Mouse (Mus musculus): ENCODE measurements around the gene Banf2.
A peak's percentile ranks its signal among the peaks of the same experiment; 100 is the strongest.

The Banf2 gene

DNA sequence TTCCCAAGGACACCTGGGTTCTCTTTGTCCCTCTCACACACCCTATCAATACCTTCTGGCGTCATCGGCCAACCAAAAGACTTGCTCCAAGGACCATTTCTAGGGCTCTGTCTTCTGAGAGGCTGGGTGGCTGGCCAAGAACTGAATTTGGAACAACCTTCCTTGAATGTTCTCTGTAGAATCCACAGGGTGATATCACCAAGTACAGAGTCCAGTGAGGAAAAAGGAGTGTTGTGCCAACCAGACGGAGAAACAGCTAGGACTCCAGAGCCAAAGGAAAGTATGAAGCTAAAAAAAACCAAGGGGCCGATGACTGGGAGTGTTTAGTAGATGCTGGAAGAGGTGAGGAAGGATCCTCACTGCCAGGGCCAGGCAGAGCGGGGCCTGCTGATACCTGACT lies 74.5 kb downstream of the Banf2 start:
- Histone ChIP-seq H3K36me3 (ENCODE audit: control insufficient read depth, insufficient read depth, low read length, poor library complexity, severe bottlenecking) (no peaks in the 10 kb centered on the region), H3K27me3 (ENCODE audit: control insufficient read depth, insufficient read depth, low read length, poor library complexity, severe bottlenecking) (no peaks in the 10 kb centered on the region)
- no peak for DNase-seq (ENCODE audit: low read depth, low spot score)

- no peak for DNase-seq (ENCODE audit: low read depth, low spot score)
- Histone ChIP-seq H3K36me3 (ENCODE audit: control insufficient read depth, insufficient read depth, low read length, poor library complexity, severe bottlenecking) (no peaks in the 10 kb centered on the region), H3K27me3 (ENCODE audit: control insufficient read depth, insufficient read depth, low read length, poor library complexity, severe bottlenecking) (no peaks in the 10 kb centered on the region)
These were observed 75.0 kb downstream of the Banf2 start for GRCm38 (mm10) chr2:144107810-144108209.

- no peaks in the 10 kb centered on the region for H3K36me3 ChIP-seq (ENCODE audit: control insufficient read depth, insufficient read depth, low read length, poor library complexity, severe bottlenecking)
- H3K27me3 ChIP-seq (ENCODE audit: control insufficient read depth, insufficient read depth, low read length, poor library complexity, severe bottlenecking), result no peaks in the 10 kb centered on the region
- DNase-seq (ENCODE audit: low read depth, low spot score), result no peak
These were observed 75.5 kb downstream of the Banf2 start for GRCm38 (mm10) chr2:144108376-144108775.

GRCm38 (mm10) chr2:144111966-144112365 lies 79.1 kb downstream of the Banf2 start:
- peak; percentile 7 for DNase-seq (ENCODE audit: low read depth, low spot score)
- Histone ChIP-seq H3K36me3 (ENCODE audit: control insufficient read depth, insufficient read depth, low read length, poor library complexity, severe bottlenecking) (no peaks in the 10 kb centered on the region), H3K27me3 (ENCODE audit: control insufficient read depth, insufficient read depth, low read length, poor library complexity, severe bottlenecking) (no peaks in the 10 kb centered on the region)

DNA sequence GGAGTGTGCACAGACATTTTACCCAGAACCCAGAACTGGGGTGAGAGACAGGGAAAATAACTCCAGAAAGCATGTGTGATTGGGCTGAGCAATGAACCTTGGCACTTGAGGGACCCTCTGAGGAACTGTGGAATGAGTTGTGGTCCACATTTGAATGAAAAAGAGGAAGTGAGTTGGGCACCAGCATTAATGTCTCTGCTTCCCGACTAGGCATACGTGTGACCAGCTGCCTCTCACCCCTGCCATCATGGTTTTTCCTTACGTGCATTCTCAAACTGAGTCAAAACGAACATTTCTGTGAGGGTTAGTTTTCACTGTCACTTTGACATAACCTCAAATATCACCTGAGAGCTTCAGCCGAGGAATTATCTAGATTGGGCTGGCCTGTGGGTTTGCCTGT lies 79.8 kb downstream of the Banf2 start:
- H3K36me3 ChIP-seq (ENCODE audit: control insufficient read depth, insufficient read depth, low read length, poor library complexity, severe bottlenecking), result no peaks in the 10 kb centered on the region
- DNase-seq (ENCODE audit: low read depth, low spot score), result peak; percentile 82
- H3K27me3 ChIP-seq (ENCODE audit: control insufficient read depth, insufficient read depth, low read length, poor library complexity, severe bottlenecking), result no peaks in the 10 kb centered on the region

GRCm38 (mm10) chr2:144118061-144118460 lies 85.2 kb downstream of the Banf2 start:
- Histone ChIP-seq H3K36me3 (ENCODE audit: control insufficient read depth, insufficient read depth, low read length, poor library complexity, severe bottlenecking) (no peaks in the 10 kb centered on the region), H3K27me3 (ENCODE audit: control insufficient read depth, insufficient read depth, low read length, poor library complexity, severe bottlenecking) (no peaks in the 10 kb centered on the region)
- no peak for DNase-seq (ENCODE audit: low read depth, low spot score)

GRCm38 (mm10) chr2:144120186-144120823 lies 87.4 kb downstream of the Banf2 start:
- Histone ChIP-seq H3K36me3 (ENCODE audit: control insufficient read depth, insufficient read depth, low read length, poor library complexity, severe bottlenecking) (no peaks in the 10 kb centered on the region), H3K27me3 (ENCODE audit: control insufficient read depth, insufficient read depth, low read length, poor library complexity, severe bottlenecking) (no peaks in the 10 kb centered on the region)
- DNase-seq (ENCODE audit: low read depth, low spot score), result no peak

GRCm38 (mm10) chr2:144122068-144122467 lies 89.2 kb downstream of the Banf2 start:
- Histone ChIP-seq H3K27me3 (ENCODE audit: control insufficient read depth, insufficient read depth, low read length, poor library complexity, severe bottlenecking) (no peaks in the 10 kb centered on the region), H3K36me3 (ENCODE audit: control insufficient read depth, insufficient read depth, low read length, poor library complexity, severe bottlenecking) (no peaks in the 10 kb centered on the region)
- DNase-seq (ENCODE audit: low read depth, low spot score), result no peak

Measured in splenic B cell, adult 2 months (primary cell).